Mouse (Mus musculus) midbrain, embryonic 11.5 days (tissue): ENCODE measurements around the gene Galnt7. TPM values are rescaled to one million over a fixed set of nuclear protein-coding genes. Genes with fewer than 3 reads are reported as not detected.
A peak's percentile ranks its signal among the peaks of the same experiment; 100 is the strongest.

Experiments used
- ATAC-seq: fragments of 200-750 bp; cut with Nextera tagmentation; 2 replicates; pipeline ENCODE4 v1.8.0; 2017; ENCODE audit warnings: moderate TSS enrichment, moderate library complexity; ENCODE audit not compliant: low FRiP score
- DNase-seq: peaks from one replicate; pipeline ENCODE4 v3.0.0; 2015; ENCODE audit warnings: low spot score; ENCODE audit errors: missing footprints
- H3K27ac ChIP-seq: fragments of 300-500 bp; sonication (generic); 2 replicates; pipeline ENCODE4 v1.5.1; 2014; ENCODE audit warnings: low read depth, low read length
- H3K27me3 ChIP-seq: fragments of 300-500 bp; sonication (generic); 2 replicates; pipeline ENCODE4 v1.6.1; 2014; ENCODE audit warnings: mild to moderate bottlenecking, low read length, moderate library complexity, mixed read lengths; ENCODE audit not compliant: control insufficient read depth, insufficient read depth
- H3K36me3 ChIP-seq: fragments of 300-500 bp; sonication (generic); 2 replicates; pipeline ENCODE4 v1.6.1; 2014; ENCODE audit warnings: mild to moderate bottlenecking, low read length, moderate library complexity, mixed read lengths; ENCODE audit not compliant: control insufficient read depth, insufficient read depth
- H3K4me1 ChIP-seq: fragments of 300-500 bp; sonication (generic); 2 replicates; pipeline ENCODE4 v1.6.1; 2014; ENCODE audit warnings: low read length; ENCODE audit not compliant: control insufficient read depth, insufficient read depth
- H3K4me2 ChIP-seq: fragments of 300-500 bp; sonication (generic); 2 replicates; pipeline ENCODE4 v1.6.1; 2014; ENCODE audit warnings: mild to moderate bottlenecking, moderate library complexity
- H3K4me3 ChIP-seq: fragments of 300-500 bp; sonication (generic); 2 replicates; pipeline ENCODE4 v1.5.1; 2014; ENCODE audit warnings: low read depth, low read length
- H3K9ac ChIP-seq: fragments of 300-500 bp; sonication (generic); 2 replicates; pipeline ENCODE4 v1.6.1; 2014; ENCODE audit warnings: low read length
- H3K9me3 ChIP-seq: fragments of 300-500 bp; sonication (generic); 2 replicates; pipeline ENCODE4 v1.6.1; 2016; ENCODE audit warnings: low read length; ENCODE audit not compliant: control insufficient read depth
- WGBS: fragments of 180-500 bp; shearing (Covaris S2); extraction: QIAGEN DNeasy Blood & Tissue Kit; methylation state at CpG from one replicate; pipeline ENCODE4 v1.1.7; 2014; 5-methylcytosine and 5-hydroxymethylcytosine counted together
- polyA plus RNA-seq: library from polyadenylated mRNA; unstranded; fragments of >200 nt; fragmentation: Nextera tagmentation; extraction: Ambion mirVana; gene quantifications from 2 replicates; pipeline ENCODE4 v1.2.1, GENCODE M21; 2014

The Galnt7 gene
- polyA plus RNA-seq: 16.7 and 16.9 TPM in 2 replicates

DNA sequence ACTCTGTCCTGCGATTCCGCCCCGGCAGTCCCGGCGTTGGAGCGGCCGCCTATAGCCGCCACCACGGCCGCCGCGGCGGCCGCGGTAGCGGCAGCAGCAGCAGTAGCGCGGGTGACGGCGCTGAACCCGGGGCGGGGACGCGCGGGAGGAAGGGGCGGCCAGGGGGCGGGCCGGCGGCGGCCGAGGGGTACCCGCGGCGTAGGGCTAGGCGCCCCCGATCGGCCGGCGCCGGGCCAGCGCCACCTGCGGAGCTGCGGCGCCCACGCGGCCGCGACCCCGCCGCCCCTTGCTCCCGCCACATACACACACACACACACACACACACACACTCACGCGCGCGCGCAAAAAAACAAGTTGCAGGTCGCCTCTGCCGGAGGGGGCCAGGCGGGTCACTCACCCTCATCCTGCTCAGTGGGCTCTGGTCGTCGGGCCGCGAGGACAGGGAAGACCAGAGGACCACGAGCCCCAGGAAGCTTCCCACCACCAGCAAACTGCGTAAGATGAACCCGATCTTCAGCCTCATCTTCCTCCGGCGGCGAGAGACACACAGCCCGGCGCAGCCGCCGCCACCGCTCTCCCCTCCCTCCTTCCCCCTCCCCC, at the start of gene Galnt7:
Gene Galnt7, minus strand, starts transcription at position 577 of the 600 bp plus-strand sequence.
- peak; percentile 89 for ATAC-seq
- peak within 1 kb of the TSS; percentile 92 for H3K4me3 ChIP-seq
- peaks cover 6% of the 10 kb centered on the region; the same call in 1 of the 2 replicates for H3K4me1 ChIP-seq
- H3K9ac ChIP-seq: peak within 1 kb of the TSS; percentile 95
- H3K27ac ChIP-seq: peak within 1 kb of the TSS; percentile 80
- under 1% methylated on average over 64 of the region's 74 CpGs for WGBS
- H3K27me3 ChIP-seq: no peaks in the 10 kb centered on the region
- H3K4me2 ChIP-seq: peak within 1 kb of the TSS; percentile 97
- H3K36me3 ChIP-seq: no peaks in the 10 kb centered on the region
- DNase-seq: no peak
- no peaks in the 10 kb centered on the region for H3K9me3 ChIP-seq

- Histone ChIP-seq H3K9ac (no peak overlapping the region), H3K36me3 (no peaks in the 10 kb centered on the region), H3K4me1 (no peaks in the 10 kb centered on the region; the same call in 1 of the 2 replicates), H3K9me3 (no peaks in the 10 kb centered on the region), H3K4me3 (no peak overlapping the region), H3K27me3 (no peaks in the 10 kb centered on the region), H3K4me2 (no peak overlapping the region), H3K27ac (no peak overlapping the region)
- WGBS: 65% methylated on average over 7 of the region's 7 CpGs
- ATAC-seq (no peak), DNase-seq (no peak)
Observed at GRCm38 (mm10) chr8:57688633-57689032, 35.8 kb upstream of the Galnt7 start.

DNA sequence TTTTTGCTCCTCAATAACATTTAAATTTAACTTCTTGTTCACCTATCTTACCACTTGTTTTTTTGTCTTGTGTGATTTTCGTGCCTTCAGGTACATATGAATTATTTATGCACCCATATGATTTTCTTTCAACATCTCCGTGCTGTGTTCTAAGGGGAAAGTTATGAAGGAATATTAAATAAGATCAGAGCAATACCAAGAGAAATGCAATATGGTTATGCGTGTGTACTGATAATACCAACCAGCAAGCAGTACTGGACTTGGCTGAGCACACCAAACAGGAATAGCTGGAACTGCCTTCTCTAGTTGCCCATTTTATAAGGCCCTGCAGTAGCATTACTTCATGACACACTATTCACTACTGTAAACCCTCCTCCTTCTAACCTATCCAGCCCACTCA, 33.0 kb upstream of the Galnt7 start:
- H3K9ac ChIP-seq: no peak overlapping the region
- H3K4me3 ChIP-seq: no peak overlapping the region
- 90% methylated on average over 3 of the region's 3 CpGs for WGBS
- H3K36me3 ChIP-seq: no peaks in the 10 kb centered on the region
- no peak overlapping the region for H3K4me2 ChIP-seq
- no peaks in the 10 kb centered on the region for H3K27me3 ChIP-seq
- H3K27ac ChIP-seq: no peak overlapping the region
- DNase-seq (no peak), ATAC-seq (no peak)
- H3K9me3 ChIP-seq: no peaks in the 10 kb centered on the region
- H3K4me1 ChIP-seq: no peaks in the 10 kb centered on the region; the same call in 1 of the 2 replicates

- Histone ChIP-seq H3K9ac (no peak overlapping the region), H3K27me3 (no peaks in the 10 kb centered on the region), H3K36me3 (no peaks in the 10 kb centered on the region), H3K27ac (no peak overlapping the region), H3K4me1 (no peaks in the 10 kb centered on the region), H3K9me3 (no peaks in the 10 kb centered on the region), H3K4me2 (no peak overlapping the region), H3K4me3 (no peak overlapping the region)
- ATAC-seq (no peak), DNase-seq (no peak)
- 87% methylated on average over 5 of the region's 5 CpGs for WGBS
Observed at GRCm38 (mm10) chr8:57680044-57680443, 27.2 kb upstream of the Galnt7 start.

DNA sequence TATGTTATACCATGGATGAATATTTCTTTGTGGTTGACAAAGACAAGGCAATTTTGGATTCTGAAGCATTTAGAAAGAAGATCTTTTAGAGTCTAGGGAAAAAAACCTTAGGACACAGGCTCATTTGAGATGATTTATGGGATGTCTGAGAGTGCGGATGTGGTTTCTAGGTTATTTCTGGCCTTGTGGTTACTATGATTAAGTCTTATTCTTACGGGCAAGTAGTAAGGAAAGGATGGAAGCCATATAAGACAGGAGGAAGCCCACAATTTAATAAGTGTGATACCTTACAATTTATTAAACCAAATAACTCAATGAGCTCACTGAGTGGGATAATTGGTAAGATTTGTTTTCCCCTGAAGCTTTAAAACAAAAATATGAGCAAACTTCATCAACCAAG, 11.3 kb upstream of the Galnt7 start:
- Histone ChIP-seq H3K9me3 (no peaks in the 10 kb centered on the region), H3K4me2 (no peak overlapping the region), H3K9ac (no peak overlapping the region), H3K27me3 (no peaks in the 10 kb centered on the region), H3K4me3 (no peak overlapping the region), H3K36me3 (no peaks in the 10 kb centered on the region), H3K27ac (no peak overlapping the region), H3K4me1 (no peaks in the 10 kb centered on the region)
- ATAC-seq (no peak), DNase-seq (peak; percentile 54)
- WGBS: 90% methylated on average over 2 of the region's 2 CpGs

- ATAC-seq (no peak), DNase-seq (peak; percentile 12)
- Histone ChIP-seq H3K36me3 (no peaks in the 10 kb centered on the region), H3K4me2 (no peak overlapping the region), H3K9me3 (no peaks in the 10 kb centered on the region), H3K4me1 (no peaks in the 10 kb centered on the region), H3K4me3 (no peak overlapping the region), H3K27ac (no peak overlapping the region), H3K9ac (no peak overlapping the region), H3K27me3 (no peaks in the 10 kb centered on the region)
- 90% methylated on average over 2 of the region's 2 CpGs for WGBS
Observed at GRCm38 (mm10) chr8:57660019-57660418, 7.2 kb upstream of the Galnt7 start.

- no peaks in the 10 kb centered on the region for H3K27me3 ChIP-seq
- H3K9ac ChIP-seq: no peak overlapping the region
- peaks cover 4% of the 10 kb centered on the region; the same call in 1 of the 2 replicates for H3K4me1 ChIP-seq
- whole genome bisulfite sequencing: 53% methylated on average over 6 of the region's 6 CpGs
- no peak overlapping the region for H3K4me3 ChIP-seq
- ATAC-seq (no peak), DNase-seq (peak; percentile 77)
- no peaks in the 10 kb centered on the region for H3K36me3 ChIP-seq
- H3K4me2 ChIP-seq: no peak overlapping the region
- H3K27ac ChIP-seq: no peak overlapping the region
- H3K9me3 ChIP-seq: no peaks in the 10 kb centered on the region
Observed at GRCm38 (mm10) chr8:57656446-57656845, 3.6 kb upstream of the Galnt7 start.

DNA sequence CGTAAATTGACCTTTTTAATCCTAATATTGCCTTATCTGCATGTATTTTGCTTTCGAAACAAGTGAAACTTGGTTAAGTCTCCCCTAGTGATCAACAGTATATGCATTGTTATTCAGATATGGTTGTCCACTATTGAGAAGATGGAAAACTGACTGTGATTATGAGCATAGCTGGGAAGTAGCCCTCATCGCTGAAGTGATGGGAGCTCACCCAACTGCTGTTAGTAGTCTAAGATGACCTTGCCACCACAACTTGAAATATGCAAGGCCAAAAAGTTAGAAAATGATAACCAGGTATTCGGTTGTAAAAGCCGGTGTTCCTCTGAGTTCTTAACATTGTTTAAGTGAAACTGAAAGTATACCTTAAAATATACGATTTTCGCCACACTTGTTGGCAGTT, 1.3 kb upstream of the Galnt7 start:
- Histone ChIP-seq H3K4me2 (no peak overlapping the region), H3K27me3 (no peaks in the 10 kb centered on the region), H3K4me1 (peaks cover 6% of the 10 kb centered on the region; the same call in 1 of the 2 replicates), H3K4me3 (no peak overlapping the region), H3K27ac (no peak overlapping the region), H3K36me3 (no peaks in the 10 kb centered on the region), H3K9me3 (no peaks in the 10 kb centered on the region), H3K9ac (no peak overlapping the region)
- DNase-seq: no peak
- 86% methylated on average over 7 of the region's 7 CpGs for WGBS
- no peak for ATAC-seq

DNA sequence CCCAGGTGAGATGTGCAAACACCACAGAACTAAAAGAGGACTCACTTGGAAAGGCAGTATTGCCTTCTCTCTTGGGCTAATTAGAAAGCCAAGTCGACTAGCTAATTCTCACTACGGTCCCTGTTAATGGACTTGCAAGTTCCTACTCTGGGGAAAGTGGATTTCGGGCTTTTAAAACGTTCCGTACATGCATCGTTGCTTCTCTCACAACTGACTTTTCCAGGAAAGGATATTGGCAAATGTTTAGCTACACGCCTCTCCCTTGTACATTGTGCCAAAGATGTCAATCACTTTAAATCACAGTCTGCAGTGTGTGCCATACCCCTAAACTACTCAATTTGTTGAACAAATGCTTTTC, 915 bp upstream of the Galnt7 start:
- H3K4me3 ChIP-seq: peak overlapping the region; percentile 92
- H3K36me3 ChIP-seq: no peaks in the 10 kb centered on the region
- peak overlapping the region; percentile 97 for H3K4me2 ChIP-seq
- H3K27me3 ChIP-seq: no peaks in the 10 kb centered on the region
- ATAC-seq (no peak), DNase-seq (peak; percentile 91)
- no peak overlapping the region for H3K27ac ChIP-seq
- H3K9me3 ChIP-seq: no peaks in the 10 kb centered on the region
- WGBS: 24% methylated on average over 7 of the region's 7 CpGs
- H3K4me1 ChIP-seq: peaks cover 6% of the 10 kb centered on the region; the same call in 1 of the 2 replicates
- H3K9ac ChIP-seq: peak overlapping the region; percentile 95; the same call in 1 of the 2 replicates
